Mouse (Mus musculus): Measurements from ENCODE around the gene Zfp143.

DNA sequence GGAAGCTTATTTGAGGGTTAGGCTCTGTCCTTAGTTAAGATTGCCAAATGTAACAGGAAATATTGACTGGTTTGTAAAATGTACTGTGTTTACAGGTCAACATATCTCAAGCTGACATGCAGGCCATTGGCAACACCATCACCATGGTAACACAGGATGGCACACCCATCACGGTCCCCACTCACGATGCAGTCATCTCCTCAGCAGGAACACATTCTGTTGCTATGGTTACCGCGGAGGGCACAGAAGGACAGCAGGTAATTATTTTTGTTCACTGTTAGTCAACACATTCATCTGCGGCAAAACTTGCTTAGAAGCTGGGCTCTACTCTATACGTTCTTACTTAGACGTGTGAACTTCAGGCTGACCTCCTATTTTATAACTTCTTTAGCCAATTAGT is 30.7 kb downstream of the Zfp143 start:
- no peak for TF ChIP-seq CTCF (IDR thresholded peaks at IDR 0.05; ENCODE audit: extremely low read depth, insufficient read length, insufficient replicate concordance, low read depth, low read length)
- no peak for TF ChIP-seq POLR2A (IDR thresholded peaks at IDR 0.05; ENCODE audit: low read depth, low read length)
